Mouse (Mus musculus) small intestine, adult 2 months (tissue): ENCODE measurements around the gene Zfp853.

ENCODE experiments used
- CTCF ChIP-seq: fragments of 200-500 bp; IDR thresholded peaks from 2 replicates; pipeline ENCODE4 v1.5.1; 2012; ENCODE audit warnings: low read depth, mild to moderate bottlenecking, control low read depth, inconsistent platforms, low read length, moderate library complexity, mixed read lengths; ENCODE audit not compliant: insufficient replicate concordance, insufficient read length; ENCODE audit errors: extremely low read depth
- POLR2A ChIP-seq: fragments of 200-500 bp; IDR thresholded peaks from 2 replicates; pipeline ENCODE4 v1.6.1; 2012; ENCODE audit warnings: low read depth, mild to moderate bottlenecking, control low read depth, inconsistent platforms, low read length, moderate library complexity

DNA sequence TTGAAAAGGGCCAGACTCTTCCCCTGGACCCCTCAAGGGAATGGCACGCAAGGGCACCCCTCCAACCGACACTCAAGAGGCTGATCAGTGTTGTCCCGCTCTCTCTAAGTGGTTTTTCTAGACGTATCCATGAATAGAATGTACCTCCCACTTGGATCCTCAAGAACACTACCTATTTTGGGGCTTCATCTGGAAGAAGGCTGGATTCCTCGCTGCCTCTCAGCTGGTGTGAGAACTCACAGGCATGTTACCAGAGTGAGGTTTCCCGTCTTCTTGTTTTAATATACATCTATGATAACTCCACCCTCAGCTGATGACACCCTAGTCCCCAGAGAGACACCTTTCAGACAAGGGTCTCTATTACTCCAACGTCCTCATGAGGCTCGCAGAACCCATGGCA, 31.8 kb downstream of the Zfp853 start:
- TF ChIP-seq CTCF, result no peak
- TF ChIP-seq POLR2A, result no peak
